Mouse (Mus musculus): Measurements from ENCODE around the gene Nr2c2.

GRCm38 (mm10) chr6:92092737-92093136, 1.5 kb downstream of the Nr2c2 start:
- TF ChIP-seq CTCF (IDR thresholded peaks at IDR 0.05; ENCODE audit: extremely low read depth, insufficient read depth, insufficient read length, insufficient replicate concordance) (no peak), POLR2A (IDR thresholded peaks at IDR 0.05; ENCODE audit: low read depth, low read length) (no peak)
